Mouse (Mus musculus): ENCODE results near the gene Serpinb9e. TPM values are rescaled to one million over a fixed set of nuclear protein-coding genes. Genes with fewer than 3 reads are reported as not detected.
"Not testable (repeated sequence)": the region's sequence is repeated elsewhere in the genome, so short reads cannot be mapped to it uniquely, and the experiment has no call there.

Gene Serpinb9e
- not detected in 2 replicates for polyA plus RNA-seq (2015; fragmentation: Nextera tagmentation; extraction: Ambion mirVana)

GRCm38 (mm10) chr13:33249312-33249711, at the start of gene Serpinb9e:
Serpinb9e (plus strand) TSS chr13:33249612.
- not testable (repeated sequence) for H3K4me1 ChIP-seq (replicated peaks; ENCODE audit: control insufficient read depth, insufficient read depth, low read length); H3K36me3 ChIP-seq (ENCODE audit: control insufficient read depth, insufficient read depth); H3K9ac ChIP-seq (replicated peaks; ENCODE audit: low read depth, low read length); ATAC-seq; H3K9me3 ChIP-seq (ENCODE audit: control insufficient read depth, low read length); H3K4me2 ChIP-seq (ENCODE audit: low read length); H3K27me3 ChIP-seq (replicated peaks; ENCODE audit: control insufficient read depth, insufficient read depth, low read length); H3K27ac ChIP-seq (ENCODE audit: low read length); H3K4me3 ChIP-seq (replicated peaks; ENCODE audit: low read length)
- WGBS = 83% methylated on average over 2 of the region's 2 CpGs

GRCm38 (mm10) chr13:33199740-33200139, 49.7 kb upstream of the Serpinb9e start:
- no peak overlapping the region for H3K9ac ChIP-seq (replicated peaks; ENCODE audit: low read depth, low read length)
- no peaks in the 10 kb centered on the region for H3K36me3 ChIP-seq (ENCODE audit: control insufficient read depth, insufficient read depth)
- no peaks in the 10 kb centered on the region for H3K27me3 ChIP-seq (replicated peaks; ENCODE audit: control insufficient read depth, insufficient read depth, low read length)
- ATAC-seq = no peak
- 57% methylated on average over 2 of the region's 2 CpGs for WGBS
- no peak overlapping the region for H3K27ac ChIP-seq (ENCODE audit: low read length)
- H3K4me1 ChIP-seq (replicated peaks; ENCODE audit: control insufficient read depth, insufficient read depth, low read length) = no peaks in the 10 kb centered on the region
- no peak overlapping the region for H3K4me3 ChIP-seq (replicated peaks; ENCODE audit: low read length)
- H3K4me2 ChIP-seq (ENCODE audit: low read length) = no peak overlapping the region
- H3K9me3 ChIP-seq (ENCODE audit: control insufficient read depth, low read length) = no peaks in the 10 kb centered on the region

- H3K4me2 ChIP-seq (ENCODE audit: low read length); ATAC-seq; H3K9me3 ChIP-seq (ENCODE audit: control insufficient read depth, low read length); H3K4me3 ChIP-seq (replicated peaks; ENCODE audit: low read length); H3K9ac ChIP-seq (replicated peaks; ENCODE audit: low read depth, low read length); H3K36me3 ChIP-seq (ENCODE audit: control insufficient read depth, insufficient read depth); H3K27ac ChIP-seq (ENCODE audit: low read length); H3K27me3 ChIP-seq (replicated peaks; ENCODE audit: control insufficient read depth, insufficient read depth, low read length); H3K4me1 ChIP-seq (replicated peaks; ENCODE audit: control insufficient read depth, insufficient read depth, low read length): not testable (repeated sequence)
- 85% methylated on average over 4 of the region's 4 CpGs for WGBS
Observed at GRCm38 (mm10) chr13:33308631-33309030, 59.2 kb downstream of the Serpinb9e start.

Other genes with a start within 250 kb of the Serpinb9e start
- 1.3 and 2.0 TPM in 2 replicates for gene Serpinb9, start 246.4 kb upstream of the Serpinb9e start, polyA plus RNA-seq (2015; fragmentation: Nextera tagmentation; extraction: Ambion mirVana)
- 0.11 and 0.14 TPM in 2 replicates for gene Serpinb9b, start 222.2 kb upstream of the Serpinb9e start, polyA plus RNA-seq (2015; fragmentation: Nextera tagmentation; extraction: Ambion mirVana)
- 2.2 and 3.3 TPM in 2 replicates for gene Serpinb1b, start 171.0 kb upstream of the Serpinb9e start, polyA plus RNA-seq (2015; fragmentation: Nextera tagmentation; extraction: Ambion mirVana)
- gene Serpinb9c, start 89.9 kb upstream of the Serpinb9e start, polyA plus RNA-seq (2015; fragmentation: Nextera tagmentation; extraction: Ambion mirVana) = not detected in 2 replicates
- not detected in 2 replicates for gene Serpinb9d, start 56.7 kb upstream of the Serpinb9e start, polyA plus RNA-seq (2015; fragmentation: Nextera tagmentation; extraction: Ambion mirVana)
- not detected in 2 replicates for gene Serpinb9f, start 74.5 kb downstream of the Serpinb9e start, polyA plus RNA-seq (2015; fragmentation: Nextera tagmentation; extraction: Ambion mirVana)
- not detected in 2 replicates for gene Gm11397, start 146.1 kb downstream of the Serpinb9e start, polyA plus RNA-seq (2015; fragmentation: Nextera tagmentation; extraction: Ambion mirVana)
- not detected in 2 replicates for gene Serpinb9g, start 235.2 kb downstream of the Serpinb9e start, polyA plus RNA-seq (2015; fragmentation: Nextera tagmentation; extraction: Ambion mirVana)

All from forebrain, embryonic 16.5 days (tissue).